Mouse (Mus musculus): ENCODE measurements around the gene Krtap24-1.

Krtap24-1 gene

GRCm38 (mm10) chr16:88563045-88563913 is 48.8 kb downstream of the Krtap24-1 start, which contains the start of gene Cldn8:
TSS of gene Cldn8 (minus strand) at chr16:88563183.
- peak; percentile 78 to 79 for DNase-seq

- no peak for DNase-seq
These were observed 50.4 kb downstream of the Krtap24-1 start for GRCm38 (mm10) chr16:88561617-88562164.
